ENCODE assay signal across 8 mouse cellular contexts in the genomic region with DNA sequence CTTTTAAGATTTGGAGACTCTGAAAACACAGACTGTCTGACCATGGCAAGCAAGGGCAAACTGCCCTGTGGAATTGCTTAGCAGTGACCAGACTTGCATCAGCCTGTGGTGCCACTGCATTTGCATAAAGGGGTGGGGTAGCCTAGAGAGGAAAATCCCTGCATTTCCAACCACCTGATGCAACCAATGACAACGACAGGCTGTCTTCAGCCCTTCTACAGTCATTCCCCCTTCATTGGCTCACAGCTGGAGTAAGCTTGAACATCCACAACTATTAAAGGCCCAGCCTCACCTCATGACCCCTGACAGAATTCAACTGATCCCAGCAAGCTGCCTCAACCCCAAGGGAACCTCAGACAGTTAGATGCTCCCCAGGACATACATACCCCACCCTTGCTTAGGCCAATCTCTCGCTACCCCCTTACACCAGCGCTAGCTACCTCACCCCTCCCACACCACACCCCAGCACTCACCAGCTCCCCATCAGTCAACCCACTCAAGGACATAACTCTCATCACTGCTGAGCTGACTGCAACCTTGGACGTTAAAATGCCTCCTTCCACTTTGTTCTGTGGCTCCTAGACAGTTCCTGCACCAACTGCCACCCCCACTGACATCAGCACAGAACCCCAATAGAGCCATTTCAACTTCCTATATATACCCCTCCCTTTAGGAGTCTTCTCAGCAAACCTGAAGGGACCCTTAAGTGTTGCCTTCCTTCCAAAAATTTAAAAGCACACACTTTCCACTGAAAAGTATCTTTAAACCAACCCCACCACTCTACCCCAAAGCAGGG. TPM values are rescaled to one million over a fixed set of nuclear protein-coding genes. Genes with fewer than 3 reads are reported as not detected.
DNase-seq lines count a peak whose midpoint lies in the region; ATAC-seq and TF ChIP-seq lines count a peak whose summit lies in the region.

No protein-coding gene starts in this region.

- H3K27ac ChIP-seq in CH12.LX (ENCODE audit: insufficient read depth, low read depth), result peak overlapping the region; percentile 99
- H3K27ac ChIP-seq in embryonic facial prominence, embryonic 13.5 days, result peak overlapping the region; percentile 89
- no peak overlapping the region; the same call in 1 of the 2 replicates for H3K27ac ChIP-seq in intestine, embryonic 15.5 days
- peak overlapping the region; percentile 91 for H3K27ac ChIP-seq in macrophage

- TF ChIP-seq CTCF in CH12.LX (conservative IDR thresholded peaks at IDR 0.05 in 1 of 2, IDR thresholded peaks at IDR 0.05 in 1 of 2; ENCODE audit: low read depth in 2 of 2, low read length in 2 of 2), result no peak

- peak overlapping the region; percentile 100 for H3K9ac ChIP-seq in CH12.LX (ENCODE audit: insufficient read depth, low read depth)
- peak overlapping the region; percentile 76 for H3K9ac ChIP-seq in embryonic facial prominence, embryonic 13.5 days
- H3K9ac ChIP-seq in intestine, embryonic 15.5 days, result no peak overlapping the region

- H3K4me1 ChIP-seq in CH12.LX (ENCODE audit: control insufficient read depth in 1 of 2, insufficient read depth in 2 of 2), result peaks cover 38 to 76% of the 10 kb centered on the region in 2 experiments
- peaks cover 53% of the 10 kb centered on the region for H3K4me1 ChIP-seq in embryonic facial prominence, embryonic 13.5 days
- peaks cover 53% of the 10 kb centered on the region for H3K4me1 ChIP-seq in intestine, embryonic 15.5 days (replicated peaks)

- in situ Hi-C loops in CH12.LX (cut with MboI; ENCODE audit: low pct_ligation_motif_present, low pct_unique_long_range_greater_than_20kb, low sequenced_read_pairs), result no loop called here

- peak overlapping the region; percentile 80 for H3K4me2 ChIP-seq in CH12.LX (ENCODE audit: insufficient read depth, low read depth, poor library complexity, severe bottlenecking)
- H3K4me2 ChIP-seq in embryonic facial prominence, embryonic 13.5 days, result peak overlapping the region; percentile 97
- peak overlapping the region; percentile 93 for H3K4me2 ChIP-seq in intestine, embryonic 15.5 days (replicated peaks)

- ATAC-seq in embryonic facial prominence, embryonic 13.5 days (ENCODE audit: insufficient number of reproducible peaks, insufficient read depth, low FRiP score, low TSS enrichment, low read depth), result no peak
- ATAC-seq in intestine, embryonic 15.5 days, result no peak

- intact Hi-C loops in left cerebral cortex, postnatal 36 days (cut with DNase I), result loop anchor here (5.0 kb wide), 2 partner anchors 34 to 46 kb away; a partner anchor contains a TSS

- H3K9me3 ChIP-seq in CH12.LX (replicated peaks; ENCODE audit: low read length), result no peaks in the 10 kb centered on the region
- H3K9me3 ChIP-seq in embryonic facial prominence, embryonic 13.5 days, result no peaks in the 10 kb centered on the region
- H3K9me3 ChIP-seq in intestine, embryonic 15.5 days, result no peaks in the 10 kb centered on the region

- TF ChIP-seq RAD21 in CH12.LX (IDR thresholded peaks at IDR 0.05; ENCODE audit: low read depth, low read length), result no peak; the same call in 1 of the 2 replicates

- WGBS in embryonic facial prominence, embryonic 13.5 days, result 38% methylated on average over 4 of the region's 4 CpGs
- 33% methylated on average over 4 of the region's 4 CpGs for WGBS in intestine, embryonic 15.5 days
- WGBS in macrophage (ENCODE audit: missing documents), result 36% methylated on average over 4 of the region's 4 CpGs

- H3K4me3 ChIP-seq in CH12.LX (replicated peaks in 1 of 3; ENCODE audit: low read depth in 2 of 3, low read length in 2 of 3, poor library complexity in 1 of 3) (peak overlapping the region; percentile 67 to 79 (median 74)), macrophage (ENCODE audit: inconsistent target) (peak overlapping the region; percentile 58)
- peak overlapping the region; percentile 55 for H3K4me3 ChIP-seq in embryonic facial prominence, embryonic 13.5 days
- peak overlapping the region; percentile 48 for H3K4me3 ChIP-seq in intestine, embryonic 15.5 days (replicated peaks)

- peak; percentile 29; the same call in 1 of the 2 replicates for TF ChIP-seq EP300 in CH12.LX (IDR thresholded peaks at IDR 0.05; ENCODE audit: low read length)

- TF ChIP-seq POLR2A in CH12.LX (IDR thresholded peaks at IDR 0.05; ENCODE audit: low read depth, low read length), result peak; percentile 95

- DNase-seq in 3T3-L1 (ENCODE audit: low read depth, low spot score) (peak; percentile 99), CH12.LX (ENCODE audit: extremely low read depth) (peak; percentile 99)
- DNase-seq in left cerebral cortex, postnatal 36 days (ENCODE audit: low spot score in 2 of 2), result no peak
- DNase-seq in gastrocnemius, postnatal 25 days, result no peak
- DNase-seq in right cerebral cortex, postnatal 4 days, result no peak

- peaks cover 59 to 73% of the 10 kb centered on the region in 2 experiments for H3K36me3 ChIP-seq in CH12.LX (replicated peaks in 1 of 2; ENCODE audit: control insufficient read depth in 1 of 2, insufficient read depth in 1 of 2, low read length in 1 of 2)
- peaks cover 65% of the 10 kb centered on the region for H3K36me3 ChIP-seq in embryonic facial prominence, embryonic 13.5 days
- peaks cover 54% of the 10 kb centered on the region for H3K36me3 ChIP-seq in intestine, embryonic 15.5 days
- H3K36me3 ChIP-seq in macrophage (ENCODE audit: inconsistent target), result peaks cover 44% of the 10 kb centered on the region

- dilution Hi-C loops in CH12.LX (cut with MboI; ENCODE audit: extremely low pct_ligation_motif_present, extremely low pct_unique_long_range_greater_than_20kb, low sequenced_read_pairs), result no loop called here

- no peaks in the 10 kb centered on the region for H3K27me3 ChIP-seq in CH12.LX (replicated peaks)
- H3K27me3 ChIP-seq in embryonic facial prominence, embryonic 13.5 days, result no peaks in the 10 kb centered on the region
- H3K27me3 ChIP-seq in intestine, embryonic 15.5 days (replicated peaks), result no peaks in the 10 kb centered on the region

- H3K79me2 ChIP-seq in CH12.LX (replicated peaks; ENCODE audit: control insufficient read depth, extremely low read depth, insufficient read depth, poor library complexity, severe bottlenecking), result peaks cover 86% of the 10 kb centered on the region
- peaks cover 100% of the 10 kb centered on the region for H3K79me2 ChIP-seq in macrophage (ENCODE audit: inconsistent target)

RNA-seq across cellular contexts. Expression of a gene that starts 6.9 kb away (rescaled TPM):
- 113 and 169 TPM in 2 replicates for total RNA-seq in CH12.LX (2012; rRNA removed)
- 61.1 and 77.7 TPM in 2 replicates for total RNA-seq in CH12.LX (2014; rRNA removed)
- 145 and 182 TPM in 2 replicates for polyA plus RNA-seq in CH12.LX (2012; ENCODE audit: insufficient read length, low read depth)
- polyA plus RNA-seq in embryonic facial prominence, embryonic 13.5 days (2015; fragmentation: Nextera tagmentation; extraction: Ambion mirVana), result 61.7 and 66.5 TPM in 2 replicates
- polyA plus RNA-seq in intestine, embryonic 15.5 days (2015; fragmentation: Nextera tagmentation; extraction: Ambion mirVana), result 50.4 and 52.6 TPM in 2 replicates
- 100 to 1,000 TPM in 25 of 26 experiments, 10 to 100 TPM in 1; 97.9 to 361 (median 196) TPM for total RNA-seq in macrophage (2018; cell fraction: chromatin; rRNA removed)
- 100 to 1,000 TPM in 25 of 26 experiments, 10 to 100 TPM in 1; 98.7 to 304 (median 159) TPM for total RNA-seq in macrophage (2018; cell fraction: cytosol; rRNA removed)
- 100 to 1,000 TPM; 116 to 523 (median 261) TPM for total RNA-seq in macrophage (2018; cell fraction: nucleus; rRNA removed)
- polyA plus RNA-seq in macrophage (2018), result 85.5 to 118 TPM (median 95.5 TPM) in 3 replicates
- 100 to 1,000 TPM; 262 to 282 TPM for total RNA-seq in left cerebral cortex, postnatal 36 days (2021)
- 100 to 1,000 TPM; 348 to 389 TPM for total RNA-seq in gastrocnemius, postnatal 25 days (2021)

RNA-seq across cellular contexts. Expression of a gene that starts 26.8 kb away (rescaled TPM):
- total RNA-seq in CH12.LX (2012; rRNA removed) (1.3 and 4.1 TPM in 2 replicates), CH12.LX (2014; rRNA removed) (0.28 and 0.35 TPM in 2 replicates)
- polyA plus RNA-seq in CH12.LX (2012; ENCODE audit: insufficient read length, low read depth) (0.87 and 0.99 TPM in 2 replicates), macrophage (2018) (11.9 to 23.0 TPM (median 16.0 TPM) in 3 replicates)
- polyA plus RNA-seq in embryonic facial prominence, embryonic 13.5 days (2015; fragmentation: Nextera tagmentation; extraction: Ambion mirVana), result 123 and 125 TPM in 2 replicates
- 93.5 and 94.6 TPM in 2 replicates for polyA plus RNA-seq in intestine, embryonic 15.5 days (2015; fragmentation: Nextera tagmentation; extraction: Ambion mirVana)
- total RNA-seq in macrophage (2018; cell fraction: chromatin; rRNA removed), result 10 to 100 TPM in 9 of 26 experiments, 1 to 10 TPM in 17; 1.8 to 29.4 (median 6.1) TPM
- 10 to 100 TPM in 13 of 26 experiments, 1 to 10 TPM in 13; 6.1 to 30.0 (median 13.8) TPM for total RNA-seq in macrophage (2018; cell fraction: cytosol; rRNA removed)
- total RNA-seq in macrophage (2018; cell fraction: nucleus; rRNA removed), result 10 to 100 TPM in 7 of 26 experiments, 1 to 10 TPM in 19; 2.0 to 27.7 (median 5.4) TPM
- 1 to 10 TPM; 4.5 to 5.0 TPM for total RNA-seq in left cerebral cortex, postnatal 36 days (2021)
- total RNA-seq in gastrocnemius, postnatal 25 days (2021), result 10 to 100 TPM; 28.2 to 31.1 TPM

RNA-seq across cellular contexts. Expression of a gene that starts 33.9 kb away (rescaled TPM):
- total RNA-seq in CH12.LX (2012; rRNA removed), result 144 and 163 TPM in 2 replicates
- 115 and 138 TPM in 2 replicates for total RNA-seq in CH12.LX (2014; rRNA removed)
- polyA plus RNA-seq in CH12.LX (2012; ENCODE audit: insufficient read length, low read depth), result 223 and 251 TPM in 2 replicates
- polyA plus RNA-seq in embryonic facial prominence, embryonic 13.5 days (2015; fragmentation: Nextera tagmentation; extraction: Ambion mirVana), result 164 and 170 TPM in 2 replicates
- polyA plus RNA-seq in intestine, embryonic 15.5 days (2015; fragmentation: Nextera tagmentation; extraction: Ambion mirVana), result 92.8 and 101 TPM in 2 replicates
- 10 to 100 TPM; 20.3 to 98.2 (median 50.7) TPM for total RNA-seq in macrophage (2018; cell fraction: chromatin; rRNA removed)
- 10 to 100 TPM; 25.5 to 43.3 (median 36.3) TPM for total RNA-seq in macrophage (2018; cell fraction: cytosol; rRNA removed)
- 10 to 100 TPM; 17.8 to 78.4 (median 39.7) TPM for total RNA-seq in macrophage (2018; cell fraction: nucleus; rRNA removed)
- polyA plus RNA-seq in macrophage (2018), result 40.5 to 73.7 TPM (median 45.0 TPM) in 3 replicates
- 10 to 100 TPM; 40.8 to 46.9 TPM for total RNA-seq in left cerebral cortex, postnatal 36 days (2021)
- 10 to 100 TPM; 32.8 to 34.6 TPM for total RNA-seq in gastrocnemius, postnatal 25 days (2021)

RNA-seq across cellular contexts. Expression of a gene that starts 45.5 kb away (rescaled TPM):
- total RNA-seq in CH12.LX (2012; rRNA removed) (153 and 173 TPM in 2 replicates), CH12.LX (2014; rRNA removed) (244 and 246 TPM in 2 replicates)
- polyA plus RNA-seq in CH12.LX (2012; ENCODE audit: insufficient read length, low read depth) (208 and 217 TPM in 2 replicates), macrophage (2018) (14.2 to 28.6 TPM (median 20.6 TPM) in 3 replicates)
- 23.5 TPM in 2 replicates for polyA plus RNA-seq in embryonic facial prominence, embryonic 13.5 days (2015; fragmentation: Nextera tagmentation; extraction: Ambion mirVana)
- 14.4 and 14.6 TPM in 2 replicates for polyA plus RNA-seq in intestine, embryonic 15.5 days (2015; fragmentation: Nextera tagmentation; extraction: Ambion mirVana)
- total RNA-seq in macrophage (2018; cell fraction: chromatin; rRNA removed), result 100 to 1,000 TPM; 101 to 284 (median 211) TPM
- total RNA-seq in macrophage (2018; cell fraction: cytosol; rRNA removed), result 10 to 100 TPM in 25 of 26 experiments, 1 to 10 TPM in 1; 9.6 to 32.1 (median 18.4) TPM
- 100 to 1,000 TPM in 15 of 26 experiments, 10 to 100 TPM in 11; 57.9 to 199 (median 104) TPM for total RNA-seq in macrophage (2018; cell fraction: nucleus; rRNA removed)
- total RNA-seq in left cerebral cortex, postnatal 36 days (2021), result 10 to 100 TPM; 40.4 to 49.0 TPM
- 10 to 100 TPM in 1 of 2 experiments, 1 to 10 TPM in 1; 8.1 to 11.3 TPM for total RNA-seq in gastrocnemius, postnatal 25 days (2021)

Comparison
In these comparisons a context has a peak if more than half of its experiments do, and no peak if none do; other contexts are left out.
1. DNase-seq: peak in 3T3-L1 (single experiment) and CH12.LX (single experiment); none in left cerebral cortex, postnatal 36 days (0 of 2), gastrocnemius, postnatal 25 days (single experiment) and right cerebral cortex, postnatal 4 days (single experiment).
2. Peak in every context shown above with its lines, with median percentiles within 50 percentile points of each other: H3K4me2 ChIP-seq and H3K4me3 ChIP-seq.